Mouse (Mus musculus) lung, adult 2 months (tissue): ENCODE data around the gene Usp15.

Experiments used
- CTCF ChIP-seq: fragments of 200-500 bp; IDR thresholded peaks from 2 replicates; pipeline ENCODE4 v1.5.1; 2011; ENCODE audit warnings: mild to moderate bottlenecking, low read length, control low read depth; ENCODE audit not compliant: insufficient read depth
- POLR2A ChIP-seq: fragments of 200-500 bp; IDR thresholded peaks from 2 replicates; pipeline ENCODE4 v1.6.1; 2011; ENCODE audit warnings: low read depth, mild to moderate bottlenecking, control low read depth, low read length, borderline replicate concordance; ENCODE audit errors: extremely low read depth

GRCm38 (mm10) chr10:123142395-123143050 lies 54.3 kb downstream of the Usp15 start:
- TF ChIP-seq CTCF (no peak), POLR2A (no peak)
